Mouse (Mus musculus): ENCODE results near the gene Diaph2.

- no peak for TF ChIP-seq CTCF (IDR thresholded peaks at IDR 0.05; ENCODE audit: low read depth, low read length)
- TF ChIP-seq POLR2A (IDR thresholded peaks at IDR 0.05; ENCODE audit: extremely low read depth, insufficient read depth, low read length): no peak
These were observed 1.1 kb downstream of the Diaph2 start for GRCm38 (mm10) chrX:129750606-129751005.

Data from liver, adult 2 months (tissue).